Mouse (Mus musculus): Measurements from ENCODE around the gene Znrf1. TPM values are rescaled to one million over a fixed set of nuclear protein-coding genes. Genes with fewer than 3 reads are reported as not detected.

Znrf1 gene
- polyA plus RNA-seq, 1 experiment from 2014 or later: 39.3 TPM

- DNase-seq (ENCODE audit: low spot score) (peak; percentile 52), ATAC-seq (replicated peaks; ENCODE audit: insufficient number of reproducible peaks, low FRiP score, low TSS enrichment, low read depth) (peak; percentile 35; the same call in 1 of the 2 replicates)
- peak overlapping the region; percentile 97 for H3K4me3 ChIP-seq (ENCODE audit: low read depth, low read length)
- H3K27me3 ChIP-seq (ENCODE audit: control insufficient read depth, insufficient read depth, low read length): no peaks in the 10 kb centered on the region
- peak overlapping the region; percentile 67 for H3K4me2 ChIP-seq (ENCODE audit: low read depth, low read length)
- peak overlapping the region; percentile 94 for H3K27ac ChIP-seq (replicated peaks; ENCODE audit: low read depth, low read length)
- no peaks in the 10 kb centered on the region; the same call in 1 of the 2 replicates for H3K4me1 ChIP-seq (ENCODE audit: control insufficient read depth, insufficient read depth, low read length)
- no peaks in the 10 kb centered on the region for H3K9me3 ChIP-seq (replicated peaks; ENCODE audit: control insufficient read depth, low read length)
- WGBS: under 1% methylated on average over 64 of the region's 64 CpGs
- peak overlapping the region; percentile 98 for H3K9ac ChIP-seq (replicated peaks; ENCODE audit: low read length)
- H3K36me3 ChIP-seq (replicated peaks; ENCODE audit: control insufficient read depth, insufficient read depth, low read depth, low read length): peaks cover 2% of the 10 kb centered on the region; the same call in 1 of the 2 replicates
Observed at GRCm38 (mm10) chr8:111536978-111537764, 1.3 kb downstream of the Znrf1 start.

GRCm38 (mm10) chr8:111537765-111538158 lies 1.9 kb downstream of the Znrf1 start:
- Histone ChIP-seq H3K9ac (replicated peaks; ENCODE audit: low read length) (peak overlapping the region; percentile 98), H3K27ac (replicated peaks; ENCODE audit: low read depth, low read length) (no peak overlapping the region), H3K4me3 (ENCODE audit: low read depth, low read length) (peak overlapping the region; percentile 97), H3K9me3 (replicated peaks; ENCODE audit: control insufficient read depth, low read length) (no peaks in the 10 kb centered on the region), H3K36me3 (replicated peaks; ENCODE audit: control insufficient read depth, insufficient read depth, low read depth, low read length) (peaks cover 2% of the 10 kb centered on the region; the same call in 1 of the 2 replicates), H3K27me3 (ENCODE audit: control insufficient read depth, insufficient read depth, low read length) (no peaks in the 10 kb centered on the region), H3K4me1 (ENCODE audit: control insufficient read depth, insufficient read depth, low read length) (no peaks in the 10 kb centered on the region; the same call in 1 of the 2 replicates), H3K4me2 (ENCODE audit: low read depth, low read length) (peak overlapping the region; percentile 67)
- DNase-seq (ENCODE audit: low spot score) (no peak), ATAC-seq (replicated peaks; ENCODE audit: insufficient number of reproducible peaks, low FRiP score, low TSS enrichment, low read depth) (no peak)
- 7% methylated on average over 8 of the region's 8 CpGs for WGBS

- Histone ChIP-seq H3K9me3 (replicated peaks; ENCODE audit: control insufficient read depth, low read length) (no peaks in the 10 kb centered on the region), H3K27me3 (ENCODE audit: control insufficient read depth, insufficient read depth, low read length) (no peaks in the 10 kb centered on the region), H3K4me1 (ENCODE audit: control insufficient read depth, insufficient read depth, low read length) (no peaks in the 10 kb centered on the region; the same call in 1 of the 2 replicates), H3K36me3 (replicated peaks; ENCODE audit: control insufficient read depth, insufficient read depth, low read depth, low read length) (peaks cover 2% of the 10 kb centered on the region; the same call in 1 of the 2 replicates), H3K4me3 (ENCODE audit: low read depth, low read length) (peak overlapping the region; percentile 97), H3K27ac (replicated peaks; ENCODE audit: low read depth, low read length) (no peak overlapping the region), H3K4me2 (ENCODE audit: low read depth, low read length) (peak overlapping the region; percentile 67), H3K9ac (replicated peaks; ENCODE audit: low read length) (peak overlapping the region; percentile 98)
- no peak for DNase-seq (ENCODE audit: low spot score)
- no peak for ATAC-seq (replicated peaks; ENCODE audit: insufficient number of reproducible peaks, low FRiP score, low TSS enrichment, low read depth)
- WGBS: 20% methylated on average over 2 of the region's 2 CpGs
Observed at GRCm38 (mm10) chr8:111538194-111538593, 2.3 kb downstream of the Znrf1 start.

- Histone ChIP-seq H3K27ac (replicated peaks; ENCODE audit: low read depth, low read length) (no peak overlapping the region), H3K4me1 (ENCODE audit: control insufficient read depth, insufficient read depth, low read length) (no peaks in the 10 kb centered on the region; the same call in 1 of the 2 replicates), H3K27me3 (ENCODE audit: control insufficient read depth, insufficient read depth, low read length) (no peaks in the 10 kb centered on the region), H3K9ac (replicated peaks; ENCODE audit: low read length) (peak overlapping the region; percentile 28), H3K9me3 (replicated peaks; ENCODE audit: control insufficient read depth, low read length) (no peaks in the 10 kb centered on the region), H3K36me3 (replicated peaks; ENCODE audit: control insufficient read depth, insufficient read depth, low read depth, low read length) (peaks cover 2% of the 10 kb centered on the region; the same call in 1 of the 2 replicates), H3K4me3 (ENCODE audit: low read depth, low read length) (peak overlapping the region; percentile 14; the same call in 1 of the 2 replicates), H3K4me2 (ENCODE audit: low read depth, low read length) (peak overlapping the region; percentile 27; the same call in 1 of the 2 replicates)
- DNase-seq (ENCODE audit: low spot score): no peak
- ATAC-seq (replicated peaks; ENCODE audit: insufficient number of reproducible peaks, low FRiP score, low TSS enrichment, low read depth): no peak
- 72% methylated on average over 10 of the region's 10 CpGs for WGBS
Observed at GRCm38 (mm10) chr8:111539422-111540076, 3.7 kb downstream of the Znrf1 start.

- H3K36me3 ChIP-seq (replicated peaks; ENCODE audit: control insufficient read depth, insufficient read depth, low read depth, low read length): peaks cover 2% of the 10 kb centered on the region; the same call in 1 of the 2 replicates
- DNase-seq (ENCODE audit: low spot score) (no peak), ATAC-seq (replicated peaks; ENCODE audit: insufficient number of reproducible peaks, low FRiP score, low TSS enrichment, low read depth) (no peak)
- no peaks in the 10 kb centered on the region for H3K9me3 ChIP-seq (replicated peaks; ENCODE audit: control insufficient read depth, low read length)
- H3K27me3 ChIP-seq (ENCODE audit: control insufficient read depth, insufficient read depth, low read length): no peaks in the 10 kb centered on the region
- WGBS: 87% methylated on average over 9 of the region's 9 CpGs
- H3K9ac ChIP-seq (replicated peaks; ENCODE audit: low read length): no peak overlapping the region
- no peaks in the 10 kb centered on the region; the same call in 1 of the 2 replicates for H3K4me1 ChIP-seq (ENCODE audit: control insufficient read depth, insufficient read depth, low read length)
- H3K4me2 ChIP-seq (ENCODE audit: low read depth, low read length): no peak overlapping the region
- H3K4me3 ChIP-seq (ENCODE audit: low read depth, low read length): no peak overlapping the region
- no peak overlapping the region for H3K27ac ChIP-seq (replicated peaks; ENCODE audit: low read depth, low read length)
Observed at GRCm38 (mm10) chr8:111543712-111544380, 7.9 kb downstream of the Znrf1 start.

- Histone ChIP-seq H3K27me3 (ENCODE audit: control insufficient read depth, insufficient read depth, low read length) (no peaks in the 10 kb centered on the region), H3K4me3 (ENCODE audit: low read depth, low read length) (no peak overlapping the region), H3K9ac (replicated peaks; ENCODE audit: low read length) (no peak overlapping the region), H3K4me1 (ENCODE audit: control insufficient read depth, insufficient read depth, low read length) (no peaks in the 10 kb centered on the region; the same call in 1 of the 2 replicates), H3K27ac (replicated peaks; ENCODE audit: low read depth, low read length) (no peak overlapping the region), H3K9me3 (replicated peaks; ENCODE audit: control insufficient read depth, low read length) (no peaks in the 10 kb centered on the region), H3K4me2 (ENCODE audit: low read depth, low read length) (no peak overlapping the region), H3K36me3 (replicated peaks; ENCODE audit: control insufficient read depth, insufficient read depth, low read depth, low read length) (peaks cover 2% of the 10 kb centered on the region; the same call in 1 of the 2 replicates)
- WGBS: 87% methylated on average over 8 of the region's 8 CpGs
- DNase-seq (ENCODE audit: low spot score) (no peak), ATAC-seq (replicated peaks; ENCODE audit: insufficient number of reproducible peaks, low FRiP score, low TSS enrichment, low read depth) (no peak)
Observed at GRCm38 (mm10) chr8:111545406-111546156, 9.7 kb downstream of the Znrf1 start.

GRCm38 (mm10) chr8:111547144-111547543 lies 11.2 kb downstream of the Znrf1 start:
- Histone ChIP-seq H3K9me3 (replicated peaks; ENCODE audit: control insufficient read depth, low read length) (no peaks in the 10 kb centered on the region), H3K9ac (replicated peaks; ENCODE audit: low read length) (no peak overlapping the region), H3K36me3 (replicated peaks; ENCODE audit: control insufficient read depth, insufficient read depth, low read depth, low read length) (no peaks in the 10 kb centered on the region), H3K27me3 (ENCODE audit: control insufficient read depth, insufficient read depth, low read length) (no peaks in the 10 kb centered on the region), H3K4me2 (ENCODE audit: low read depth, low read length) (no peak overlapping the region), H3K27ac (replicated peaks; ENCODE audit: low read depth, low read length) (no peak overlapping the region), H3K4me1 (ENCODE audit: control insufficient read depth, insufficient read depth, low read length) (no peaks in the 10 kb centered on the region), H3K4me3 (ENCODE audit: low read depth, low read length) (no peak overlapping the region)
- 89% methylated on average over 3 of the region's 3 CpGs for WGBS
- ATAC-seq (replicated peaks; ENCODE audit: insufficient number of reproducible peaks, low FRiP score, low TSS enrichment, low read depth) (no peak), DNase-seq (ENCODE audit: low spot score) (no peak)
